Mouse (Mus musculus) forebrain, embryonic 10.5 days (tissue): ENCODE results near the gene Adrb1. TPM values are rescaled to one million over a fixed set of nuclear protein-coding genes. Genes with fewer than 3 reads are reported as not detected.

ENCODE experiments used
- DNase-seq: peaks from one replicate; pipeline ENCODE4 v3.0.0-alpha.2; 2017; ENCODE audit warnings: low spot score; ENCODE audit errors: extremely low spot score
- H3K27ac ChIP-seq: fragments of 300-500 bp; sonication (generic); 2 replicates; pipeline ENCODE4 v1.5.1; 2016; ENCODE audit warnings: mild to moderate bottlenecking
- H3K27me3 ChIP-seq: fragments of 300-500 bp; sonication (generic); 2 replicates; pipeline ENCODE4 v1.6.1; 2016; ENCODE audit warnings: mild to moderate bottlenecking; ENCODE audit not compliant: poor library complexity, severe bottlenecking
- H3K36me3 ChIP-seq: fragments of 300-500 bp; sonication (generic); replicated peaks from 2 replicates; pipeline ENCODE4 v1.6.1; 2016; ENCODE audit warnings: mild to moderate bottlenecking, moderate library complexity
- H3K4me1 ChIP-seq: fragments of 300-500 bp; sonication (generic); 2 replicates; pipeline ENCODE4 v1.6.1; 2016
- H3K4me3 ChIP-seq: fragments of 300-500 bp; sonication (generic); 2 replicates; pipeline ENCODE4 v1.5.1; 2016; ENCODE audit warnings: mild to moderate bottlenecking, moderate library complexity
- H3K9me3 ChIP-seq: fragments of 300-500 bp; sonication (generic); 2 replicates; pipeline ENCODE4 v1.6.1; 2016; ENCODE audit warnings: mild to moderate bottlenecking, moderate library complexity
- WGBS: fragments of 180-500 bp; shearing (Covaris S2); methylation state at CpG from one replicate; pipeline ENCODE4 v1.1.7; 2016; 5-methylcytosine and 5-hydroxymethylcytosine counted together
- polyA plus RNA-seq: library from polyadenylated mRNA; unstranded; fragments of >200 nt; fragmentation: Nextera tagmentation; extraction: Ambion mirVana; gene quantifications from 2 replicates; pipeline ENCODE4 v1.2.1, GENCODE M21; 2016

The Adrb1 gene
- polyA plus RNA-seq, 1 experiment from 2014 or later, result 0.07 TPM

DNA sequence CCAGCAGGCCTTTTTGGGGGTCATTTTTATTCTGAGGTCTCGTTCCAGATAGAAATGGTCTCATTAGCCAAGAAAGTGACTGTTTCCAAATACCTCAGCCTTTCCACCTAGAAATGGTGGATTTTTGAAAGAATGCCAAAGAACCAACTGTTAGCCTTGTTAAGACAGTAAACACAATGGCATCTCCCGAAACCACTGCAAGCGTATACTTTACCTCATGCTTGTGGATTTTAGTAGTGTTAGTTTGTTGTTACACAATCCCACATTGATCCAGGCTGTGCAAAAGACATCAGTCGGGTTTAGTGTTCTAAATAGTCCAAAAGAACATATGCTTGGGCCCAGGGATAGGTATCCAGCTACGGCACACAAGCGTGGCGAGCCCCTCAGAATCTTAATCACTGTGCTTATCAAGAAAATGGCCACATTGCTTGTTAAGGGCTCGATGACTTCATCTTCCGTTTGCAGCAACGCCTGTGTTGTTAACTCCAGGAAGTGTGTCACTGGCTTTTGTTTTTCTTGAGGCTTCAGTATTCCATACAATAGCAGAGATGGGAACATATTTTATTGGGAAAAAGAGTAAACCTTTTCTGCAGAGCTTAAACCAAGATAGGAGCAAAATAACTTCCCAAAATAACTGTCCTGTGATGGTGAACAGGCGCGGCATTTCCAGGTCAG lies 33.2 kb upstream of the Adrb1 start:
- DNase-seq, result no peak
- 90% methylated on average over 12 of the region's 12 CpGs for WGBS
- H3K9me3 ChIP-seq, result no peaks in the 10 kb centered on the region
- H3K4me3 ChIP-seq, result no peak overlapping the region
- H3K27me3 ChIP-seq, result no peaks in the 10 kb centered on the region
- no peak overlapping the region for H3K27ac ChIP-seq
- peaks cover 24% of the 10 kb centered on the region for H3K4me1 ChIP-seq
- no peaks in the 10 kb centered on the region for H3K36me3 ChIP-seq

GRCm38 (mm10) chr19:56689493-56689892 lies 32.5 kb upstream of the Adrb1 start:
- 87% methylated on average over 6 of the region's 6 CpGs for WGBS
- H3K27ac ChIP-seq, result no peak overlapping the region

DNA sequence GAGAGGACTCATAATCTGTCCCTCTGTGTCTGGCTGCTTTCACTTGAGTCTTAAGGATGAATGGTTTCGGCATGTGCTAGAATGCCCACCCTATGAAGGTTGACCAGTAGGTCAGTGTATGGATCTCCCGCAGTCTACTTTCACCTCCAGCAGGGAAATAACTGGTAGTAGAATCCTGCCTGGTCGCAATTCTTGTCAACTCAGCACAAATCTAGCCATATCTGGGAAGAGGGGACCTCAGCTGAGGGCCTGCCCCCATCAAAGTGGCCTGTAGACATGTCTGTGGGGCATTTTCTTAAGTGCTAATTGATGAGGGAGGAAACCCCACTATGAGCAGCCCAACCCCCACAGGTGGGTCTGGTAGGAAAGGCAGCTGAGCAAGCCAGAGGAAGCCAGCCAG lies 30.9 kb upstream of the Adrb1 start:
- H3K4me3 ChIP-seq, result no peak overlapping the region
- peaks cover 24% of the 10 kb centered on the region for H3K4me1 ChIP-seq
- 94% methylated on average over 3 of the region's 3 CpGs for WGBS
- H3K9me3 ChIP-seq, result no peaks in the 10 kb centered on the region
- H3K27me3 ChIP-seq, result no peaks in the 10 kb centered on the region
- no peaks in the 10 kb centered on the region for H3K36me3 ChIP-seq
- H3K27ac ChIP-seq, result no peak overlapping the region
- no peak for DNase-seq

More at GRCm38 (mm10) chr19:56689493-56689892, 32.5 kb upstream of the Adrb1 start:
- DNase-seq, result no peak
- H3K9me3 ChIP-seq, result no peaks in the 10 kb centered on the region
- H3K27me3 ChIP-seq, result no peaks in the 10 kb centered on the region
- H3K4me3 ChIP-seq, result no peak overlapping the region
- H3K4me1 ChIP-seq, result peaks cover 24% of the 10 kb centered on the region
- no peaks in the 10 kb centered on the region for H3K36me3 ChIP-seq

DNA sequence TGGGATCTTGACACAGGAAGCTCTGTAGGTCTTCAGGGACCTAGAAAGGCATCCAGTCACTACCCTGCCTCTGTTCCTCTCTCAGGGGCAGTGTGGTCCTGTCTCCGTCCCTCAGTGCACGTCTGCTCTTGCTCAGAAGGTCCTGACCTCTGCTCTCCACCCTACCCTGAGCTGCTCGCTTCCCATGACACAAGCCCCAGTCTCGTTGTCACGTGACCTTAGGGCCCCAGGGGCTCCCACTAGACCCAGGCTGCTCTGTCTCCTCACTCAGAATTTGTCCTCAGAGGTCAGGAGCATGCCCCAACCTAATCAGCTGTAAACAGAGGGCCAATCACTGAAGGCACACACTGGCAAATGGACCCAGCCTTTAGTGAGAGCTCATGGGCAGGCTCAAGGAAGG lies 29.5 kb upstream of the Adrb1 start:
- no peaks in the 10 kb centered on the region for H3K9me3 ChIP-seq
- 32% methylated on average over 5 of the region's 5 CpGs for WGBS
- no peak for DNase-seq
- H3K27ac ChIP-seq, result peak overlapping the region; percentile 32; the same call in 1 of the 2 replicates
- H3K4me1 ChIP-seq, result peaks cover 20% of the 10 kb centered on the region
- no peaks in the 10 kb centered on the region for H3K27me3 ChIP-seq
- no peaks in the 10 kb centered on the region for H3K36me3 ChIP-seq
- H3K4me3 ChIP-seq, result no peak overlapping the region

GRCm38 (mm10) chr19:56697370-56698144 lies 24.4 kb upstream of the Adrb1 start:
- H3K27me3 ChIP-seq, result no peaks in the 10 kb centered on the region
- H3K27ac ChIP-seq, result no peak overlapping the region
- no peaks in the 10 kb centered on the region for H3K9me3 ChIP-seq
- DNase-seq, result no peak
- H3K36me3 ChIP-seq, result no peaks in the 10 kb centered on the region
- H3K4me3 ChIP-seq, result no peak overlapping the region
- whole genome bisulfite sequencing, result 92% methylated on average over 20 of the region's 20 CpGs
- peaks cover 14% of the 10 kb centered on the region for H3K4me1 ChIP-seq

DNA sequence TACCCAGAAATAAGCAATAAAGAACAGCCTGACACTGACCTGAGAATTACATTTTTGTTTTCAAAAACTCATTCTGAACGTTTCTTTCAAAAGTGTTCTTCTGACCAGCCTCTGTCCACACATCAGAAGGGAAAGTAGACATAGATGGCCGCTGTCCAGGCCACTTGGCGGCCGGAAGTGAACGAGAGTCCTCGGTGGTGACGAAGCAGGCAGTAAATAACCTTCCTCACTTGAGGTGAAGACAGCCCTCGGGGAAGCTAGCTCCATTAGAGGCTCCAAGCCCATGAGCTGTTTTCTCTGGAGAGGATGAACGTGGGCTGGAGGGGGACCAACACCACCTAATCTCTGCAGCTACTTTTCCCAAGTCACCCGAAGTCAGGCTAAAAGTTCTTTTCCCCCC lies 21.2 kb upstream of the Adrb1 start:
- Histone ChIP-seq H3K27me3 (no peaks in the 10 kb centered on the region; the same call in 1 of the 2 replicates), H3K4me3 (no peak overlapping the region), H3K9me3 (no peaks in the 10 kb centered on the region), H3K4me1 (peaks cover 29% of the 10 kb centered on the region), H3K36me3 (no peaks in the 10 kb centered on the region), H3K27ac (no peak overlapping the region)
- no peak for DNase-seq
- 92% methylated on average over 10 of the region's 10 CpGs for WGBS

DNA sequence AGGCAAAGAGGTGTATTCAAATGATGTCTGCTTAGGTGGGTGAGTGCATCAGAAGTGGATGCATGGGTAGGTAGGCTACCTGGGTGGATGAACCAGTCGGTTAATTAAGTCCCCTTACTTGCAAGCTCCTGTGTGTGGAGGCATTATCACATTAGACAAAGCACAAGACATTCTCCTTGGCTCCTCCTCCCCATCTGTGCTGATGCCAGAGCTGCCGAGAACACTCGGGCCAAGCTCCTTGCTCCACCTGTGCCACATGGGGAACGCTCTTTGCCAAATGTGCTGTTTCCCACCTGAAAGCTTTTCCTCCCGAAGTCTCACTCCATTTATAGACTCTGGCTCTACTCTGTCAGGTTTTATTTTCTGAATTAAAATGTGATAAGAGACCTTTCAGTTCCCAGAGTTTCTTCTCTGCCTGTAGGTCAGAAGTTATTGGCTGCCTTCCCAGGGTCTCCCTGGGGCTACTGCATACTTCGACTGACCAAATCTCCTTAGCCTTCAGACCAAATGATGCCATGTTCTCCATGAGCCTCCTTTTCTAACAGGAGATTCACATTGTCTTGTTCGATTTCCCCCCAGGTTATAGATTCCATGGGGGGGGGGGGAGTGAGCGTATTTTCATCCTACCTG lies 20.5 kb upstream of the Adrb1 start:
- Histone ChIP-seq H3K27me3 (peaks cover 4% of the 10 kb centered on the region), H3K4me3 (no peak overlapping the region), H3K36me3 (no peaks in the 10 kb centered on the region), H3K4me1 (peaks cover 34% of the 10 kb centered on the region), H3K9me3 (no peaks in the 10 kb centered on the region), H3K27ac (no peak overlapping the region)
- DNase-seq, result no peak
- WGBS, result 85% methylated on average over 8 of the region's 8 CpGs

- peaks cover 6% of the 10 kb centered on the region for H3K27me3 ChIP-seq
- H3K27ac ChIP-seq, result no peak overlapping the region
- WGBS, result 92% methylated on average over 6 of the region's 6 CpGs
- DNase-seq, result no peak
- H3K36me3 ChIP-seq, result no peaks in the 10 kb centered on the region
- peaks cover 34% of the 10 kb centered on the region for H3K4me1 ChIP-seq
- no peaks in the 10 kb centered on the region for H3K9me3 ChIP-seq
- H3K4me3 ChIP-seq, result no peak overlapping the region
These were observed 20.0 kb upstream of the Adrb1 start for GRCm38 (mm10) chr19:56702039-56702438.

GRCm38 (mm10) chr19:56703238-56704097 lies 18.5 kb upstream of the Adrb1 start:
- Histone ChIP-seq H3K36me3 (no peaks in the 10 kb centered on the region), H3K27me3 (peaks cover 19% of the 10 kb centered on the region), H3K9me3 (no peaks in the 10 kb centered on the region), H3K27ac (peak overlapping the region; percentile 67; the same call in 1 of the 2 replicates), H3K4me1 (peaks cover 34% of the 10 kb centered on the region), H3K4me3 (no peak overlapping the region)
- 76% methylated on average over 12 of the region's 12 CpGs for WGBS
- DNase-seq, result no peak

- Histone ChIP-seq H3K9me3 (no peaks in the 10 kb centered on the region), H3K4me1 (peaks cover 34% of the 10 kb centered on the region), H3K4me3 (no peak overlapping the region), H3K27ac (peak overlapping the region; percentile 54; the same call in 1 of the 2 replicates), H3K27me3 (peaks cover 34% of the 10 kb centered on the region), H3K36me3 (no peaks in the 10 kb centered on the region)
- DNase-seq, result no peak
- 42% methylated on average over 8 of the region's 8 CpGs for WGBS
These were observed 16.8 kb upstream of the Adrb1 start for GRCm38 (mm10) chr19:56705026-56705675.

- DNase-seq, result no peak
These were observed 13.2 kb upstream of the Adrb1 start for GRCm38 (mm10) chr19:56708794-56709193.

More at GRCm38 (mm10) chr19:56708794-56709193, 13.2 kb upstream of the Adrb1 start:
- Histone ChIP-seq H3K4me3 (no peak overlapping the region), H3K4me1 (peaks cover 17% of the 10 kb centered on the region), H3K36me3 (no peaks in the 10 kb centered on the region), H3K9me3 (no peaks in the 10 kb centered on the region), H3K27ac (no peak overlapping the region), H3K27me3 (peaks cover 40% of the 10 kb centered on the region)
- WGBS, result 84% methylated on average over 2 of the region's 2 CpGs
